Mouse (Mus musculus): Measurements from ENCODE around the gene Zfp94. TPM values are rescaled to one million over a fixed set of nuclear protein-coding genes. Genes with fewer than 3 reads are reported as not detected.

Gene Zfp94
- total and polyA plus RNA-seq, 3 experiments: 5.9 to 6.9 TPM; not detected in 1

DNA sequence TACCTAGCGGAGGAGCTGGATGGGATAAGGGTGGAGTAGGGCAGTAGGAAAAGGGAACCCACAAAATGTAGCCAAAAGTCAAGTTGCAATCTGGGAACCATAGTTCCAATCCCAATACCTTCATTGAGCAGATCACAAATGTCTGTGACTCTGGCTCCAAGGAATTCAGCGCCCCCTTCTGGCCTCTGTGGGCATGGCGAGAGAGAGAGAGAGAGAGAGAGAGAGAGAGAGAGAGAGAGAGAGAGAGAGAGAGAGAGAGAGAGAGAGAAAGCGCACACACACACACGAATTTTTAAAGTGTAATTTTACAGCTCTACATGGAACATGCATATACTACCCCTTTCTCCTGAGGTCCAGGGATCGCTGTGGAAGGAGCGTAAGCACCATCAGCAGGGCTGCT lies 46.8 kb upstream of the Zfp94 start:
- Histone ChIP-seq H3K27ac (ENCODE audit: control insufficient read depth, low read depth, low read length) (no peak overlapping the region), H3K9me3 (replicated peaks; ENCODE audit: insufficient read depth, low read length) (no peaks in the 10 kb centered on the region), H3K4me1 (ENCODE audit: control insufficient read depth in 1 of 2, insufficient read depth in 2 of 2, low read length in 2 of 2) (peaks cover 5 to 36% of the 10 kb centered on the region in 2 experiments; a peak in 3 of 4 replicates), H3K27me3 (ENCODE audit: control insufficient read depth in 1 of 2, insufficient read depth in 2 of 2, low read length in 2 of 2) (no peaks in the 10 kb centered on the region), H3K4me3 (ENCODE audit: control insufficient read depth in 1 of 2, insufficient read depth in 1 of 2, low read depth in 2 of 2, low read length in 2 of 2) (peak overlapping the region in 1 of 2 experiments; percentile 34; a peak in 2 of 4 replicates), H3K36me3 (ENCODE audit: control insufficient read depth in 1 of 2, insufficient read depth in 2 of 2, low read length in 2 of 2) (peaks cover 0 to 2% of the 10 kb centered on the region in 2 experiments; a peak in 2 of 4 replicates), H3K79me2 (ENCODE audit: control insufficient read depth, insufficient read depth, low read length, poor library complexity) (no peaks in the 10 kb centered on the region), H3K9ac (ENCODE audit: control insufficient read depth, low read depth, low read length, poor library complexity, severe bottlenecking) (peak overlapping the region; percentile 27)
- peak; percentile 77 for DNase-seq (ENCODE audit: low read depth, low spot score)
- TF ChIP-seq E2F4 (IDR thresholded peaks at IDR 0.05; ENCODE audit: borderline replicate concordance, low read depth, low read length) (no peak), NELFE (IDR thresholded peaks at IDR 0.05; ENCODE audit: low read depth, low read length) (no peak), ZMIZ1 (IDR thresholded peaks at IDR 0.05; ENCODE audit: low read depth, low read length) (no peak), UBTF (IDR thresholded peaks at IDR 0.05; ENCODE audit: borderline replicate concordance, insufficient read depth, low read depth, low read length) (no peak), POLR2A (IDR thresholded peaks at IDR 0.05; ENCODE audit: control insufficient read depth in 1 of 2, insufficient read depth in 1 of 2, low read depth in 1 of 2, low read length in 2 of 2, poor library complexity in 1 of 2) (no peak), TAL1 (IDR thresholded peaks at IDR 0.05; ENCODE audit: low read length) (no peak), POLR2AphosphoS2 (IDR thresholded peaks at IDR 0.05; ENCODE audit: low read length) (no peak), RCOR1 (IDR thresholded peaks at IDR 0.05; ENCODE audit: low read depth, low read length) (no peak), SIN3A (IDR thresholded peaks at IDR 0.05; ENCODE audit: low read length) (no peak), KAT2A (conservative IDR thresholded peaks at IDR 0.05; ENCODE audit: low read depth, low read length) (no peak), SMC3 (IDR thresholded peaks at IDR 0.05; ENCODE audit: low read depth, low read length) (peak; percentile 36), CHD1 (IDR thresholded peaks at IDR 0.05; ENCODE audit: low read depth, low read length) (no peak), CHD2 (IDR thresholded peaks at IDR 0.05; ENCODE audit: low read length) (no peak), EP300 (IDR thresholded peaks at IDR 0.05; ENCODE audit: low read depth in 1 of 2, low read length in 2 of 2) (no peak), MAZ (IDR thresholded peaks at IDR 0.05; ENCODE audit: low read depth, low read length) (no peak), RAD21 (IDR thresholded peaks at IDR 0.05; ENCODE audit: low read depth, low read length) (peak; percentile 29), MEF2A (IDR thresholded peaks at IDR 0.05; ENCODE audit: extremely low read depth, insufficient replicate concordance, low read depth, low read length, poor library complexity, severe bottlenecking) (no peak), MAX (IDR thresholded peaks at IDR 0.05; ENCODE audit: low read length) (no peak), MAFK (IDR thresholded peaks at IDR 0.05; ENCODE audit: borderline replicate concordance, low read depth, low read length) (no peak), ETS1 (IDR thresholded peaks at IDR 0.05; ENCODE audit: low read depth, low read length) (0 out of 2 replicates have a peak, but pooled peaks have one; percentile 10), GATA1 (IDR thresholded peaks at IDR 0.05; ENCODE audit: low read depth, low read length) (no peak), BHLHE40 (IDR thresholded peaks at IDR 0.05; ENCODE audit: borderline replicate concordance, low read depth, low read length) (peak; percentile 37; the same call in 1 of the 2 replicates), ZKSCAN1 (IDR thresholded peaks at IDR 0.05; ENCODE audit: low read depth, low read length) (no peak), USF1 (IDR thresholded peaks at IDR 0.05; ENCODE audit: low read depth, low read length) (no peak), MXI1 (IDR thresholded peaks at IDR 0.05; ENCODE audit: low read depth, low read length) (no peak), TCF12 (IDR thresholded peaks at IDR 0.05; ENCODE audit: low read depth, low read length) (no peak), ZNF384 (IDR thresholded peaks at IDR 0.05; ENCODE audit: low read depth, low read length) (no peak), ZC3H11A (IDR thresholded peaks at IDR 0.05; ENCODE audit: low read depth, low read length) (no peak), USF2 (IDR thresholded peaks at IDR 0.05; ENCODE audit: borderline replicate concordance in 1 of 2, insufficient read depth in 1 of 2, low read depth in 1 of 2, low read length in 2 of 2) (no peak), TBP (IDR thresholded peaks at IDR 0.05; ENCODE audit: low read depth, low read length) (no peak), CTCF (IDR thresholded peaks at IDR 0.05 in 2 of 3, conservative IDR thresholded peaks at IDR 0.05 in 1 of 3; ENCODE audit: control insufficient read depth in 1 of 3, insufficient read depth in 1 of 3, low read depth in 2 of 3, low read length in 3 of 3, poor library complexity in 1 of 3, severe bottlenecking in 1 of 3) (peak; percentile 56 to 81 (median 71); a peak in 5 of 6 replicates), MYB (IDR thresholded peaks at IDR 0.05; ENCODE audit: low read depth, low read length) (no peak), ELF1 (IDR thresholded peaks at IDR 0.05; ENCODE audit: low read depth, low read length) (no peak), NRF1 (IDR thresholded peaks at IDR 0.05; ENCODE audit: insufficient read depth, low read depth, low read length, poor library complexity, severe bottlenecking) (no peak), JUND (IDR thresholded peaks at IDR 0.05; ENCODE audit: low read depth, low read length) (peak; percentile 100), HCFC1 (IDR thresholded peaks at IDR 0.05; ENCODE audit: low read depth, low read length) (no peak), MYC (IDR thresholded peaks at IDR 0.05; ENCODE audit: low read depth, low read length) (no peak), POLR2AphosphoS5 (IDR thresholded peaks at IDR 0.05; ENCODE audit: borderline replicate concordance, low read depth, low read length) (no peak)

Measured in MEL (cell line).